Mouse (Mus musculus) small intestine, adult 2 months (tissue): ENCODE results near the gene Cdk5rap2.

Experiments
- CTCF ChIP-seq: fragments of 200-500 bp; IDR thresholded peaks from 2 replicates; pipeline ENCODE4 v1.5.1; 2012; ENCODE audit warnings: low read depth, mild to moderate bottlenecking, control low read depth, inconsistent platforms, low read length, moderate library complexity, mixed read lengths; ENCODE audit not compliant: insufficient replicate concordance, insufficient read length; ENCODE audit errors: extremely low read depth
- POLR2A ChIP-seq: fragments of 200-500 bp; IDR thresholded peaks from 2 replicates; pipeline ENCODE4 v1.6.1; 2012; ENCODE audit warnings: low read depth, mild to moderate bottlenecking, control low read depth, inconsistent platforms, low read length, moderate library complexity

GRCm38 (mm10) chr4:70260419-70260807 is 149.8 kb downstream of the Cdk5rap2 start:
- TF ChIP-seq CTCF (no peak), POLR2A (no peak)
